Mouse (Mus musculus): ENCODE measurements around the gene Slc12a7. TPM values are rescaled to one million over a fixed set of nuclear protein-coding genes. Genes with fewer than 3 reads are reported as not detected.

The Slc12a7 gene
- polyA plus RNA-seq, 1 experiment from 2014 or later = 18.4 TPM

DNA sequence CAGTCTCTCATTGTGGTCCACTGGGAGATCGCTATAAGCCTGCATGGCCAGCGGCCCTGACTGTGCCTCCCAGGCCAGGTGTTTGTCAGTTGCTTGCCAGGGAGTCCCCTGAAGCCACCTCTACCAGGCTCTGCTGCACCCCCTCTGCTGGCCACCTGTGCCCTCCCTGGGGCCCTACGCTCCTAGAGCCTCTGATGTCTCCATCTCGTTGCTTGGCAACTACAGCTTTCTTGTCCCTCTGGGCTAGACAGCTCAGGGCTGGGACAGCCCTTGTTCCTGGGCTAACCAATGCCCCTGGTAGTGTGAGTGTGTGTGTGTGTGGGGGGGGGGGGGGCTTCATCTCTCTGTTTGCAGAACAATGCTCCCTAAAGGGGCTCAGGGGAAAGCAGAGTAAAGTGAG, 10.1 kb downstream of the Slc12a7 start:
- Histone ChIP-seq H3K4me2 (replicated peaks) (no peak overlapping the region), H3K27ac (replicated peaks) (no peak overlapping the region), H3K9me3 (replicated peaks) (no peaks in the 10 kb centered on the region), H3K4me3 (replicated peaks) (no peak overlapping the region), H3K9ac (no peak overlapping the region), H3K4me1 (no peaks in the 10 kb centered on the region), H3K27me3 (no peaks in the 10 kb centered on the region), H3K36me3 (no peaks in the 10 kb centered on the region)
- WGBS = 45% methylated on average over 4 of the region's 4 CpGs
- peak; percentile 83 for ATAC-seq (ENCODE audit: insufficient number of reproducible peaks, low FRiP score, low TSS enrichment, low read depth)

DNA sequence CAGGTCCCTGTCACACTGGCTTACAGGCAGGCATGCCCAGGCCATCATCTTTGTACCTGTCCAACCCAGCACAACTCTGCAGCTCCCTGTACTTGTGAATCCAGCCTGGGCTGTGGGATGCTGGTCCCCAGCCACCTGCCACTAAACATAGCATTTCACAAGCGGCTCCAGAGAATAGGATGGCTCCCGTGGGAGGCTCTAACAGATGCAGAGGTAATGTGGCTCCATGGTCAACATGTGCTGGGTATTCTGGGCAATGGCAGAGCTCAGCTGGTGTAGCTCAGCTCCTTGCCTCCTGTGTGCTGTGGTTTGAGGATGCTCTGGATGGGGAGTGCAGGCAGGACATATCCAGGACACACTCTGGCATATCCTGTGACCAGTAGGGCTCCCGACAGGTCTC, 10.8 kb downstream of the Slc12a7 start:
- no peaks in the 10 kb centered on the region for H3K9me3 ChIP-seq (replicated peaks)
- no peaks in the 10 kb centered on the region for H3K4me1 ChIP-seq
- no peak overlapping the region for H3K4me3 ChIP-seq (replicated peaks)
- no peaks in the 10 kb centered on the region for H3K27me3 ChIP-seq
- H3K4me2 ChIP-seq (replicated peaks) = no peak overlapping the region
- no peaks in the 10 kb centered on the region for H3K36me3 ChIP-seq
- no peak overlapping the region for H3K9ac ChIP-seq
- WGBS = 63% methylated on average over 3 of the region's 3 CpGs
- no peak overlapping the region for H3K27ac ChIP-seq (replicated peaks)
- 0 out of 2 replicates have a peak, but pooled peaks have one; percentile 49 for ATAC-seq (ENCODE audit: insufficient number of reproducible peaks, low FRiP score, low TSS enrichment, low read depth)

DNA sequence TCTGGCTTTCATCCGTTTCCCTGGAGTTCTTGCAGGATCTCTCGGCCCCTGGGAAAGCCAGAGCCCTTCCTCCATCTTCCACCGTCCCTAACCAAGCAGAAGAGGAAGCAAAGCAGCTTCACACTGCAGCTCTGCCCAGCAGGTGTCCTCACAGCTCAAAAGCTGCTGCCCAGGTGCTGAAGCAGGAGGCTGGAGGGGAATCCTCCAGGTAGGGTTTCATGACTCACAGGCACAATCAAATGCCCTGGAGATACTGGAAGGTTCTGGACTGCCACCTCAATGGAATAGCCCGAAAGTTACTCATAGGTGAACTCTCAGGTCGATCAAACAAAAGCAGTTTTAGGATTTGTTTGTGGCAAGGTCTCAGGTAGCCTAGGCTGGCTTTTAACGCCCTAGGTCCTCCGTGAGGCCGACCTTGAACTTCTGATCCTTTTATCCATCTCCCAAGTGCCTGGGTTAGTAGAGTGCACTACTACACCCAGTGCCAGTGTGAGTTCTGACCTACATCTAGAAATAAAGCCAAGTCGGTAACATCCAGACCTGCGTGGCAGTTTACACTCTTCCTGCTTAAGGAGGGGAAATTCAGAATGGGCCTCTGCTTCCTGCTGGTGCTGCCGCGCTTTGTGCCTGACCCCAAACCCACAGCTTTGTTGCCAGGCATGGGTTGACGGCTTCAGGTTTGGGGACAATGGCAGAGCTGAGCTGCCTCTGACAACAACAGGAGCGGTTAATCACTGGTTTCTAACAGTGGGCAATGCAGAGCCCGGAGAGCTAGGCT, 16.0 kb downstream of the Slc12a7 start:
- H3K9ac ChIP-seq = no peak overlapping the region
- H3K36me3 ChIP-seq = no peaks in the 10 kb centered on the region
- ATAC-seq (ENCODE audit: insufficient number of reproducible peaks, low FRiP score, low TSS enrichment, low read depth) = no peak
- 41% methylated on average over 15 of the region's 15 CpGs for WGBS
- no peak overlapping the region for H3K27ac ChIP-seq (replicated peaks)
- H3K4me1 ChIP-seq = peaks cover 13% of the 10 kb centered on the region; the same call in 1 of the 2 replicates
- no peaks in the 10 kb centered on the region for H3K9me3 ChIP-seq (replicated peaks)
- H3K4me3 ChIP-seq (replicated peaks) = no peak overlapping the region
- H3K27me3 ChIP-seq = no peaks in the 10 kb centered on the region
- H3K4me2 ChIP-seq (replicated peaks) = no peak overlapping the region

DNA sequence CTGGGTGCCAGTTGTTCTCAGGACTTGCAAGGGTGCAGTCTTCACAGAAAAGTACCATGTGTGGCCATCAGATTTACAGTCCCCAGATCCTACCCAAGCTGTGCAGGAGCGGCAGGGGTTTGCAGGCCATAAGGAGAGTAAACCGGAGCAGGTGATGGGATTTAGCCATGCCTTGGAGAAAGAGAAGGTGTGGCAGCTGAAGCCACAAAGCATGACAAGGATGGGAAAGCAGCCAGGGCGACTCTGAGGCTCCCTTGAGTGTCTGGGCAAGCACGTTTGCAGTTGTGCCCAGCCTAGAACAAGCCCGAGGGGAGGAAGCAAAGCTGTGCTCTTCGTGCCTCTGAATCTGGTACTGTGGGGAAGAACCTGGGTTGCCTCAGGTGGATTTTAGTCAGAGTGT, 17.5 kb downstream of the Slc12a7 start:
- H3K9me3 ChIP-seq (replicated peaks) = no peaks in the 10 kb centered on the region
- H3K9ac ChIP-seq = no peak overlapping the region
- H3K4me1 ChIP-seq = peaks cover 13% of the 10 kb centered on the region; the same call in 1 of the 2 replicates
- H3K4me3 ChIP-seq (replicated peaks) = no peak overlapping the region
- no peak overlapping the region for H3K4me2 ChIP-seq (replicated peaks)
- no peak overlapping the region; the same call in 1 of the 2 replicates for H3K27ac ChIP-seq (replicated peaks)
- no peaks in the 10 kb centered on the region for H3K27me3 ChIP-seq
- 42% methylated on average over 6 of the region's 6 CpGs for WGBS
- ATAC-seq (ENCODE audit: insufficient number of reproducible peaks, low FRiP score, low TSS enrichment, low read depth) = no peak; the same call in 1 of the 2 replicates
- H3K36me3 ChIP-seq = no peaks in the 10 kb centered on the region

DNA sequence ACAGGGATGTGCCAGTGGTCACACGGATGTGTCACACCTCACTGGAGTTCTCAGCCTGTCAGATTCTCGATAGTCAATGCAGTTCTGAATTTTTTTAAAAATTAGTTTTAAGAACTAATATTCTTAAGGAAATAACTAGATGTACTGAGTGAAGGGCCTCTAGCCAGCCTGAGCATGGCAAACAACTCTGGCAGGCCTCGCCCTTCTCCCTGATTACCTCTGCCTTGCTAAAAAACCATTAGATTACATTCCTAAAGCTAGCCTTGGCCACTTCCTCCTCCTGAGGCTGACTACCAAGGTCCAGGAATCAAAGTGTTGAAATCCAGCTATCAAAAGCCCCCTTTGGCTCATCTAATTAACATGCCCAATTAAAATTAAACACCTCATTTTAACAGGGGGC, 18.4 kb downstream of the Slc12a7 start:
- H3K4me2 ChIP-seq (replicated peaks) = no peak overlapping the region
- WGBS = 89% methylated on average over 3 of the region's 3 CpGs
- no peak overlapping the region for H3K27ac ChIP-seq (replicated peaks)
- ATAC-seq (ENCODE audit: insufficient number of reproducible peaks, low FRiP score, low TSS enrichment, low read depth) = no peak
- no peak overlapping the region for H3K4me3 ChIP-seq (replicated peaks)
- no peaks in the 10 kb centered on the region for H3K9me3 ChIP-seq (replicated peaks)
- no peak overlapping the region for H3K9ac ChIP-seq
- H3K27me3 ChIP-seq = no peaks in the 10 kb centered on the region
- H3K4me1 ChIP-seq = peaks cover 13% of the 10 kb centered on the region; the same call in 1 of the 2 replicates
- H3K36me3 ChIP-seq = no peaks in the 10 kb centered on the region

DNA sequence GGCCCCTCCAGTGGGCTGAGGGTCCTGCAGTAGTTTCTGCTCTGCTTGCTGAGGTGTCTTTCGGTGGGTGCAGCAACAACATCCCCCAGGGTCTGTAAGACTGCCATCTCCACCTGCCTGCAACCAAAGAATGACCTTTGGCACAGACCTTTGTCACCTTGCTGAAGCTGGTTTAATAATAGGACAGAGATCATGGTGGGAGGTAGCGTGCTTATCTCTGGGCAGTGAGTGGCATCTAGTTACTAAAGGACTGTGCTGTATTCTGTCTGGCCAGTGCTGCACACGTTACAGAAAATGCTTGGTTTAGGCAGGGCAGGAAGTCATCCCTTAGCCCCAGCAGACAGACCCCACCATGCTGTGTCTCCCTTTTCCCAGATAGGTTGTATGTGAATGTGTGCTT, 22.9 kb downstream of the Slc12a7 start:
- Histone ChIP-seq H3K9me3 (replicated peaks) (no peaks in the 10 kb centered on the region), H3K36me3 (no peaks in the 10 kb centered on the region), H3K4me3 (replicated peaks) (no peak overlapping the region), H3K9ac (no peak overlapping the region), H3K4me1 (no peaks in the 10 kb centered on the region), H3K27ac (replicated peaks) (no peak overlapping the region), H3K27me3 (no peaks in the 10 kb centered on the region), H3K4me2 (replicated peaks) (no peak overlapping the region)
- 57% methylated on average over 3 of the region's 3 CpGs for WGBS
- ATAC-seq (ENCODE audit: insufficient number of reproducible peaks, low FRiP score, low TSS enrichment, low read depth) = no peak

DNA sequence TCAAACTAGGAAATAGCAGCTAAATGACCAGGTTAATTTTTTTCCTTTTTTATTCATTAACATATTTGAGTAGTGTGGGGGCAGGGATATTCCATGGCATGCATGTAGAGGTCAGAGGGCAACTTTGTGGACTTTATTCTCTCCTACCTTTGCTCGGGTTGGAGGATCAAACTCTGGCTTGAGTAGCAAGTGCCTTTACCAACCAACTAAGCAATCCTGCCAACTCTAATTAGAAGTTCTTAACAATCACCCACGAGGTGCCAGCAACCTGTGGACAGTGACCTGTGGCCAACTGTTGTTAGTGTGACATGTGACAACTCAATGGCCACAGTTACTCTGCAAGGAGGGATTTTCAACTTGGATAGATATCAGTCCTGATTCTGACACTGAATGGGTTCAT, 24.0 kb downstream of the Slc12a7 start:
- no peak overlapping the region for H3K9ac ChIP-seq
- H3K27ac ChIP-seq (replicated peaks) = no peak overlapping the region
- WGBS = 59% methylated on average over 2 of the region's 2 CpGs
- no peak for ATAC-seq (ENCODE audit: insufficient number of reproducible peaks, low FRiP score, low TSS enrichment, low read depth)
- no peak overlapping the region for H3K4me2 ChIP-seq (replicated peaks)
- no peak overlapping the region for H3K4me3 ChIP-seq (replicated peaks)
- H3K4me1 ChIP-seq = no peaks in the 10 kb centered on the region
- H3K27me3 ChIP-seq = no peaks in the 10 kb centered on the region
- H3K36me3 ChIP-seq = no peaks in the 10 kb centered on the region
- no peaks in the 10 kb centered on the region for H3K9me3 ChIP-seq (replicated peaks)

DNA sequence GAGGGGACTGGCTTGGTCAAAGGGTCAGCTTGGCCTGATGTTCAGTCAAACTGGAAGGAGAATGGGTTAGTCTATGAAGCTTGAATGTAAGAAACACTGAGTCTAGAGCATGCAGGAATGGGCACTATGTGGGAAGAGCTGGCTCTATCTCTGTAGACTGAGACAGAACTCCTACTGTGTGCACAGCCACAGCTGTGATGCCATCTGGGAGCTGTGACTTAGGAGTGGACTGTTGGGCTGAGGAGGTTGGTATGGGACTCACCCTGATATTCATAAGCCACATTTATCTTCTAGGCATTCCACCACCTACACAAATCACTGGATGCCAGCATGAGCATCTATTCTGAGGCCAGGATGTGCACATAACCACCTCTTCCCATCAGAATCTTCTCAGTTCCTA, 24.5 kb downstream of the Slc12a7 start:
- Histone ChIP-seq H3K36me3 (no peaks in the 10 kb centered on the region), H3K9ac (no peak overlapping the region), H3K4me1 (no peaks in the 10 kb centered on the region), H3K27ac (replicated peaks) (no peak overlapping the region), H3K9me3 (replicated peaks) (no peaks in the 10 kb centered on the region), H3K27me3 (no peaks in the 10 kb centered on the region), H3K4me2 (replicated peaks) (no peak overlapping the region), H3K4me3 (replicated peaks) (no peak overlapping the region)
- ATAC-seq (ENCODE audit: insufficient number of reproducible peaks, low FRiP score, low TSS enrichment, low read depth) = no peak

DNA sequence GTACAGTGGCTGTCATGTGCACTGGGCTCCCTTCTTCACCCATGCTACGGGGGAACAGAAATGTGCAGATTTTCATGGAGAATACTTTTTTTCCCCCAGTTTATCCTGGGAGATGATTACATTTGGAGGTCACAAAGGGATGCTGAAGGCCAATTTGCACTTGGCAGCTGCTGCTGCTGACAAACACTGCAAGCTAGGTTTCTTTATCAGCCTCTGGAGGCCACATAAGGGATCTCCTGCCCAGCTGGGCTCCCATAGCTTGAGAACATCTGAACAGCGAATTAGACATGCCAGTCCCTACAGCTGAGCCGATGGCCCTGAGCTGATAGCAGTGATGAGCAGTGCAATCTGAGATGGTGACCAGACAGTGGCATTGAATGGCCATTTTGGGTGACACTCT, 26.7 kb downstream of the Slc12a7 start:
- Histone ChIP-seq H3K9ac (no peak overlapping the region), H3K27me3 (no peaks in the 10 kb centered on the region), H3K9me3 (replicated peaks) (no peaks in the 10 kb centered on the region), H3K36me3 (no peaks in the 10 kb centered on the region), H3K4me3 (replicated peaks) (no peak overlapping the region), H3K27ac (replicated peaks) (no peak overlapping the region), H3K4me2 (replicated peaks) (no peak overlapping the region), H3K4me1 (peaks cover 15% of the 10 kb centered on the region)
- no peak for ATAC-seq (ENCODE audit: insufficient number of reproducible peaks, low FRiP score, low TSS enrichment, low read depth)
- 82% methylated on average over 3 of the region's 3 CpGs for WGBS

DNA sequence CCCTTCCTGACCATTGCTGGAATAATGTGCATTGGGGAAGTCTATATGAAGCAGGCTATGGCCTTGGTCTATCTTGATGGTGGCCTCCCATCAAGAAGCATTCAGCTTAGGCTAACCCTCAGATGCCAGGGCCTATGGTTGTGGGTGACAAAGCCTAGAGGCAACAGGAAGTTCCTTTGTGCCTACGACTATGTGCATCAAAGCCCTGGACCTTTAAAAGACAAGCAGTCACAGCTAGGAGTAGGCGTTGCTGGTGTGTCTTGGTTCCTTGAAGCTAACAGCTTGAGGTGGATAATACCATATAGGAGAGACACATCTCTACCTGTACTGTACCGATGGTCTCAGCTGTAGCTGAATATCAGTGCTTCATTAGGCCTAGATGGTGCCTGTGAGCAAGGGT, 27.2 kb downstream of the Slc12a7 start:
- ATAC-seq (ENCODE audit: insufficient number of reproducible peaks, low FRiP score, low TSS enrichment, low read depth) = no peak
- H3K4me3 ChIP-seq (replicated peaks) = no peak overlapping the region
- no peaks in the 10 kb centered on the region for H3K27me3 ChIP-seq
- H3K4me2 ChIP-seq (replicated peaks) = no peak overlapping the region
- WGBS = 90% methylated on average over 3 of the region's 3 CpGs
- H3K9ac ChIP-seq = no peak overlapping the region
- H3K4me1 ChIP-seq = peaks cover 20% of the 10 kb centered on the region
- H3K9me3 ChIP-seq (replicated peaks) = no peaks in the 10 kb centered on the region
- H3K27ac ChIP-seq (replicated peaks) = no peak overlapping the region
- no peaks in the 10 kb centered on the region for H3K36me3 ChIP-seq

DNA sequence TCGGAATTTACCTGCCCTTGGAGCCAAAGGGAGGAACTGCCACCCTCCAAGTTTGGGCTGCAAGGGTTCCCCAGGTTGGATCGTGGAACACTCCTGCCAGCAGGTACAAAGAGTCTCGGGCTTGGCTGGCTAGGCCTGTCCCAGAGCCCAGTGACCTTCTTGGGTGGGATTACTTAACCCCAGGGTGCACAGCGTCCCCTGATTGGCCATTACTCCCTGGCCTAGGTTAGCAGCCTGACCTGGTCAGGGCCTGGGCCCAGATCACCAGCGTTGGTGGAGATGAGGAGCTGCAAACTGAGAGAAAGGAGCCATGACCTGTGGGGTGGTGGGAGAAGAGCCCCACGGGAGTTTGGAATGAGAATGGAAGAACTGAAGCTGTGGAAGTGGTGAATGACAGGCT, 30.0 kb downstream of the Slc12a7 start:
- no peak overlapping the region for H3K27ac ChIP-seq (replicated peaks)
- peak; percentile 0; the same call in 1 of the 2 replicates for ATAC-seq (ENCODE audit: insufficient number of reproducible peaks, low FRiP score, low TSS enrichment, low read depth)
- WGBS = 38% methylated on average over 6 of the region's 6 CpGs
- H3K27me3 ChIP-seq = no peaks in the 10 kb centered on the region
- H3K9me3 ChIP-seq (replicated peaks) = no peaks in the 10 kb centered on the region
- peak overlapping the region; percentile 89 for H3K4me2 ChIP-seq (replicated peaks)
- peak overlapping the region; percentile 66 for H3K4me3 ChIP-seq (replicated peaks)
- no peaks in the 10 kb centered on the region for H3K36me3 ChIP-seq
- H3K9ac ChIP-seq = no peak overlapping the region
- peaks cover 34% of the 10 kb centered on the region for H3K4me1 ChIP-seq
